Mouse (Mus musculus) heart, embryonic 10.5 days (tissue): ENCODE results near the gene Tceal8. TPM values are rescaled to one million over a fixed set of nuclear protein-coding genes. Genes with fewer than 3 reads are reported as not detected.
A peak's percentile ranks its signal among the peaks of the same experiment; 100 is the strongest.
"Not testable (repeated sequence)": the region's sequence is repeated elsewhere in the genome, so short reads cannot be mapped to it uniquely, and the experiment has no call there.

ENCODE experiments used
- DNase-seq: peaks from one replicate; pipeline ENCODE4 v3.0.0-alpha.2; 2017; ENCODE audit warnings: low spot score
- H3K27ac ChIP-seq: fragments of 300-500 bp; sonication (generic); 2 replicates; pipeline ENCODE4 v1.5.1; 2016; ENCODE audit warnings: mild to moderate bottlenecking
- H3K27me3 ChIP-seq: fragments of 300-500 bp; sonication (generic); 2 replicates; pipeline ENCODE4 v1.6.1; 2016; ENCODE audit warnings: mild to moderate bottlenecking; ENCODE audit not compliant: poor library complexity, insufficient read depth, severe bottlenecking
- H3K36me3 ChIP-seq: fragments of 300-500 bp; sonication (generic); 2 replicates; pipeline ENCODE4 v1.6.1; 2016; ENCODE audit warnings: mild to moderate bottlenecking, moderate library complexity
- H3K4me1 ChIP-seq: fragments of 300-500 bp; sonication (generic); 2 replicates; pipeline ENCODE4 v1.6.1; 2016; ENCODE audit warnings: mild to moderate bottlenecking
- H3K4me3 ChIP-seq: fragments of 300-500 bp; sonication (generic); 2 replicates; pipeline ENCODE4 v1.5.1; 2016; ENCODE audit warnings: mild to moderate bottlenecking, moderate library complexity
- H3K9me3 ChIP-seq: fragments of 300-500 bp; sonication (generic); 2 replicates; pipeline ENCODE4 v1.6.1; 2016; ENCODE audit warnings: mild to moderate bottlenecking, moderate library complexity
- WGBS: fragments of 180-500 bp; shearing (Covaris S2); methylation state at CpG from one replicate; pipeline ENCODE4 v1.1.7; 2016; 5-methylcytosine and 5-hydroxymethylcytosine counted together
- polyA plus RNA-seq: library from polyadenylated mRNA; unstranded; fragments of >200 nt; fragmentation: Nextera tagmentation; extraction: Ambion mirVana; gene quantifications from 2 replicates; pipeline ENCODE4 v1.2.1, GENCODE M21; 2016

Gene Tceal8
- polyA plus RNA-seq, 1 experiment from 2014 or later = 309 TPM

DNA sequence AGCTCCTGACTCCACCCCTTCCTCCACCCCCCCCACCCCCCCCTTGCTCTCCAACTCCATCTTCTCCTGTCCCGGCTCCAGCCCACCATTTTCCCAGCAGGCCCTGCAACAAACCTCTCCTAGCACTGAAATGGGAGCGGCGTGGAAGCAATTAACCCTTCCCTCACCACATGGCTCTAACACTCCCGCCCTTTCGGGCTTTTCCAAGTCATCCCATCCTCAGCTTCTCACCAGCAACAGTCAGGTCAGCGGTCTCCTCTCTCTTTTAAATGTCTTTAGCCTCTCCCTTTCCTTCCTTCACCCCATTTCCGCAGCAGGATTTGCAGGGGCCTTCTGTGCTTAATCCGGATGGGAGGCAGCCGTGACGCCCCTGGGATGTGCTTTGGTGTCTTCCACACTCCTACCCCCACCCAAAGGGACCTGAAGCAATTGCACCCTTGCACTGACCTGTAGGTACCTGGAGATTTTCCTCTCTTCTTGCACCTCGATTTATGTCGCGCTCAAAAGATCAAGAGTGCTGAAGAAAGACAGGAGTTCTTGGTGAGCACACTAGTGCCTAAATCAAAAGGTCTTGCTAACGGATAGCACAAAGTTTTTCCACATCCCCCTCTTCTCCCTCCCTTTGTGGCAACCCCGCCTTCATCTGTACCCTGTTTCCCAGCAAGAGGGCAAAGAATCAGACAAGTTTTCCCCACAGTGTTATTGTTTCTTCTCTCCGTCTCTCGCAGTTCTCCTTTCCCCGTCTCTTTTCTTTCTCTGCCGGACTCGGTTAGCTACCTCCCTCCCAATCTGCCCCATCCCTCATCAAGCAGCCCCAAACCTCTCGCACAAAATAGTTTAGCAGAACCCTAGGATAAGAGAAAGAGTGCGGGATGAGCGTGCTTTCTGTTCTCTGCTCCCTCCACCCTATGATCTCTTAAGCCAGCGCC, 689 bp downstream of the Tceal8 start:
- Histone ChIP-seq H3K9me3 (no peaks in the 10 kb centered on the region), H3K4me3 (peak overlapping the region; percentile 65), H3K27me3 (0 out of 2 replicates have a peak, but pooled peaks cover 3% of the 10 kb centered on the region), H3K4me1 (no peaks in the 10 kb centered on the region), H3K27ac (peak overlapping the region; percentile 90), H3K36me3 (no peaks in the 10 kb centered on the region)
- DNase-seq = peak; percentile 84
- 20% methylated on average over 24 of the region's 24 CpGs for WGBS

GRCm38 (mm10) chrX:136170625-136171024, 1.5 kb downstream of the Tceal8 start:
- no peak for DNase-seq
- Histone ChIP-seq H3K9me3 (no peaks in the 10 kb centered on the region), H3K4me1 (no peaks in the 10 kb centered on the region), H3K27ac (peak overlapping the region; percentile 90; the same call in 1 of the 2 replicates), H3K27me3 (no peaks in the 10 kb centered on the region), H3K36me3 (no peaks in the 10 kb centered on the region), H3K4me3 (peak overlapping the region; percentile 65)
- WGBS = 40% methylated on average over 10 of the region's 10 CpGs

DNA sequence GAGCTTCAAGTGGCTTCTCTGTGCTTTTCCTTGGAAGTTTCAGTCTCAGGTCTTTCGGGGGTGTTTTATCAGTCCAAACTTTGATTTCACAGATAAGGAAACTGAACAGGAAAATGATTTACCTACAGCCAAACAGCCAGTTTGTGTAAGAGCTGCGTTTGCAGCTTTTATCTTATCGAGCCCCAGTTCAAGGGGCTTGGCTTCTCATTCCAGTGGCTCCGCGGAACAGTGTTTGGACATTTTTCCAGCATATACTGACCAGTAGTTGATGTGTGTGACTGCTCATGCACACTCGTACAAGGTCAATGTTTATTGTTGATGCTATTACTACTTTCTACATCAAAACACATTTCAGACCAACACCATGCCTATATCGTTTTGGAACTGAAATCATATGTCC, 27.9 kb downstream of the Tceal8 start:
- H3K4me1 ChIP-seq = no peaks in the 10 kb centered on the region
- WGBS = 38% methylated on average over 7 of the region's 7 CpGs
- no peaks in the 10 kb centered on the region for H3K27me3 ChIP-seq
- DNase-seq = no peak
- no peaks in the 10 kb centered on the region for H3K36me3 ChIP-seq
- H3K27ac ChIP-seq = peak overlapping the region; percentile 52; the same call in 1 of the 2 replicates
- H3K9me3 ChIP-seq = no peaks in the 10 kb centered on the region
- H3K4me3 ChIP-seq = no peak overlapping the region

DNA sequence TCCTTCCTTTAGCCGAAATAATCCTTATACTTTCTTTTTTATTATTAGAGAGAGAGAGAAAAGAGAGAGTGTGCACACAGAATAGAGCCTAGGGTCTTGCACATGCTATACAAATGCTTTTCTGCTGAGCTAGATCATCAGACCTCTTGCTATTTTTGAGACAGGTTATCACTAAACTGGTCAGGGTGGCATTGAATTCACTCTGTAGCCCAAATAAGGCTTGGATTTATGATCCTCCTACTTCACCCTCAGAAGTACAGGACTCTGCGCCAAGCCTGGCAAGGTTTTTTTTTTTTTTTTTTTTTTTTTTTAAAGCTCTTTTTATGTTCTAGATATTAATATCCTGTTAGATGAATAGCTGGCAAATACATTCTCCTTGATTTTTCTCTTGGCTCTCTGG, 28.4 kb downstream of the Tceal8 start:
- no peaks in the 10 kb centered on the region for H3K27me3 ChIP-seq
- no peaks in the 10 kb centered on the region for H3K4me1 ChIP-seq
- no peak for DNase-seq
- no peaks in the 10 kb centered on the region for H3K36me3 ChIP-seq
- H3K27ac ChIP-seq = peak overlapping the region; percentile 52; the same call in 1 of the 2 replicates
- no peaks in the 10 kb centered on the region for H3K9me3 ChIP-seq
- no peak overlapping the region for H3K4me3 ChIP-seq
- WGBS = 65% methylated on average over 2 of the region's 2 CpGs

DNA sequence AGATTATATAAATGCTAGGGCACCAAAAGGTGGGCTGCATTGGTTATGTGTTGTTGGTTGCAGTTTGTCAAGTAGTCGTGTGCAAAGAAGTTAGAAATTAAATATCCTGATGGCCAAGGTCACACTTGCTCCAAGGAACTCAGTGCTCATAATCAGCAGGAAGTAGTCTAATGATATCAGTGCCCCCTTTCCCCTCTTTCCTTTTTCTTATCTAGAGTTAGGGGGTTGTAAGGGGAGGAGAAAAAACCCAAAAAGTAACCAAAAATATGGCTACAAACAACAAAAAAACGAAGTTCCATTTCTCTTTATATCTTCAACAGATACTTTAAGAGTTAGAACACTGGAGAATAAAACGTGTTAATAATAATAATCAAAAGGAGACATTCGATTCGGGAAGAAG, 30.8 kb downstream of the Tceal8 start:
- DNase-seq = no peak
- Histone ChIP-seq H3K4me3 (no peak overlapping the region), H3K36me3 (no peaks in the 10 kb centered on the region), H3K27ac (no peak overlapping the region), H3K4me1 (no peaks in the 10 kb centered on the region), H3K27me3 (no peaks in the 10 kb centered on the region), H3K9me3 (no peaks in the 10 kb centered on the region)
- 72% methylated on average over 5 of the region's 5 CpGs for WGBS

GRCm38 (mm10) chrX:136139640-136140004, 32.5 kb downstream of the Tceal8 start:
- WGBS = 27% methylated on average over 5 of the region's 5 CpGs
- H3K36me3 ChIP-seq, DNase-seq, H3K27me3 ChIP-seq, H3K4me1 ChIP-seq, H3K9me3 ChIP-seq: not testable (repeated sequence)
- Histone ChIP-seq H3K27ac (peak overlapping the region; percentile 78), H3K4me3 (peak overlapping the region; percentile 54)

- peak within 1 kb of the TSS; percentile 54 for H3K4me3 ChIP-seq
- H3K9me3 ChIP-seq, DNase-seq, H3K36me3 ChIP-seq, H3K4me1 ChIP-seq, H3K27me3 ChIP-seq: not testable (repeated sequence)
- 28% methylated on average over 24 of the region's 64 CpGs for WGBS
- H3K27ac ChIP-seq = peak within 1 kb of the TSS; percentile 78
Observed at GRCm38 (mm10) chrX:136138827-136139639, 33.1 kb downstream of the Tceal8 start, which contains the start of gene Bex4. Bex4 (plus strand) TSS chrX:136138996.

GRCm38 (mm10) chrX:136135559-136135958, 36.6 kb downstream of the Tceal8 start:
- H3K4me3 ChIP-seq = no peak overlapping the region
- H3K27ac ChIP-seq = no peak overlapping the region
- H3K4me1 ChIP-seq = no peaks in the 10 kb centered on the region
- no peaks in the 10 kb centered on the region for H3K9me3 ChIP-seq
- DNase-seq = no peak
- no peaks in the 10 kb centered on the region for H3K36me3 ChIP-seq
- WGBS = 74% methylated on average over 4 of the region's 4 CpGs
- no peaks in the 10 kb centered on the region for H3K27me3 ChIP-seq

GRCm38 (mm10) chrX:136127744-136128064, 44.4 kb downstream of the Tceal8 start:
- H3K9me3 ChIP-seq = no peaks in the 10 kb centered on the region
- no peak for DNase-seq
- H3K4me1 ChIP-seq = no peaks in the 10 kb centered on the region
- no peak overlapping the region for H3K27ac ChIP-seq
- 17% methylated on average over 5 of the region's 5 CpGs for WGBS
- H3K36me3 ChIP-seq = no peaks in the 10 kb centered on the region
- no peaks in the 10 kb centered on the region for H3K27me3 ChIP-seq
- no peak overlapping the region for H3K4me3 ChIP-seq

- WGBS = 47% methylated on average over 8 of the region's 8 CpGs
- no peak overlapping the region for H3K4me3 ChIP-seq
- H3K9me3 ChIP-seq = no peaks in the 10 kb centered on the region
- no peaks in the 10 kb centered on the region for H3K27me3 ChIP-seq
- H3K4me1 ChIP-seq = no peaks in the 10 kb centered on the region
- H3K36me3 ChIP-seq = no peaks in the 10 kb centered on the region
- H3K27ac ChIP-seq = no peak overlapping the region
- DNase-seq = no peak
Observed at GRCm38 (mm10) chrX:136127038-136127743, 45.0 kb downstream of the Tceal8 start.
